Mouse (Mus musculus) layer of hippocampus, adult 9-11 months (tissue): Measurements from ENCODE around the gene Sh2d2a.
A peak's percentile ranks its signal among the peaks of the same experiment; 100 is the strongest.
"Not testable (repeated sequence)": the region's sequence is repeated elsewhere in the genome, so short reads cannot be mapped to it uniquely, and the experiment has no call there.

Experiments
- DNase-seq: peaks from one replicate; pipeline ENCODE4 v3.0.0; 2022

Sh2d2a gene

GRCm38 (mm10) chr3:87857666-87858065, 11.1 kb downstream of the Sh2d2a start:
- no peak for DNase-seq

GRCm38 (mm10) chr3:87859813-87860212, 13.3 kb downstream of the Sh2d2a start:
- peak; percentile 77 for DNase-seq

- not testable (repeated sequence) for DNase-seq
These were observed 17.6 kb downstream of the Sh2d2a start for GRCm38 (mm10) chr3:87864111-87864510.

GRCm38 (mm10) chr3:87877730-87878129, 31.2 kb downstream of the Sh2d2a start:
- DNase-seq: no peak

- no peak for DNase-seq
These were observed 37.7 kb downstream of the Sh2d2a start for GRCm38 (mm10) chr3:87884291-87884690.

- peak; percentile 46 for DNase-seq
These were observed 38.2 kb downstream of the Sh2d2a start for GRCm38 (mm10) chr3:87884708-87885251.

GRCm38 (mm10) chr3:87885281-87886003, 38.9 kb downstream of the Sh2d2a start, which contains the start of gene Prcc:
Gene Prcc (minus strand): TSS chr3:87885608.
- DNase-seq: peak; percentile 99

- DNase-seq: no peak
These were observed 39.4 kb downstream of the Sh2d2a start for GRCm38 (mm10) chr3:87886004-87886365.

GRCm38 (mm10) chr3:87886416-87886815, 39.9 kb downstream of the Sh2d2a start:
- no peak for DNase-seq

- DNase-seq: not testable (repeated sequence)
These were observed 40.8 kb downstream of the Sh2d2a start for GRCm38 (mm10) chr3:87887400-87887799.

GRCm38 (mm10) chr3:87891481-87891880, 44.9 kb downstream of the Sh2d2a start:
- DNase-seq: no peak

- DNase-seq: no peak
These were observed 46.9 kb downstream of the Sh2d2a start for GRCm38 (mm10) chr3:87893367-87893905.

- DNase-seq: no peak
These were observed 52.7 kb downstream of the Sh2d2a start for GRCm38 (mm10) chr3:87899266-87899665.

- no peak for DNase-seq
These were observed 53.2 kb downstream of the Sh2d2a start for GRCm38 (mm10) chr3:87899776-87900175.

GRCm38 (mm10) chr3:87901036-87901624, 54.6 kb downstream of the Sh2d2a start:
- no peak for DNase-seq

- DNase-seq: not testable (repeated sequence)
These were observed 55.4 kb downstream of the Sh2d2a start for GRCm38 (mm10) chr3:87901959-87902358.

GRCm38 (mm10) chr3:87903821-87904220, 57.3 kb downstream of the Sh2d2a start:
- DNase-seq: no peak
